Mouse (Mus musculus) kidney, postnatal 10 days (tissue): ENCODE results near the gene Ppp6r2.

Source experiments
- DNase-seq: peaks from one replicate; pipeline ENCODE4 v3.0.0; 2021; ENCODE audit warnings: mixed read lengths

Gene Ppp6r2

GRCm38 (mm10) chr15:89314107-89314506 lies 102.8 kb downstream of the Ppp6r2 start:
- DNase-seq, result no peak

GRCm38 (mm10) chr15:89314511-89315189 lies 103.3 kb downstream of the Ppp6r2 start:
- peak; percentile 65 for DNase-seq

GRCm38 (mm10) chr15:89315190-89315731 lies 103.9 kb downstream of the Ppp6r2 start, which contains the start of gene Sbf1:
Gene Sbf1 (minus strand): TSS chr15:89315311.
- peak; percentile 99 for DNase-seq

GRCm38 (mm10) chr15:89316146-89316545 lies 104.8 kb downstream of the Ppp6r2 start:
- peak; percentile 37 for DNase-seq

GRCm38 (mm10) chr15:89321264-89321663 lies 109.9 kb downstream of the Ppp6r2 start:
- no peak for DNase-seq

- peak; percentile 31 for DNase-seq
Measured at GRCm38 (mm10) chr15:89322670-89323522, 111.5 kb downstream of the Ppp6r2 start, which contains the start of gene Adm2. Gene Adm2 (plus strand): TSS chr15:89322720.

GRCm38 (mm10) chr15:89323656-89324055 lies 112.3 kb downstream of the Ppp6r2 start:
- no peak for DNase-seq

GRCm38 (mm10) chr15:89326441-89326840 lies 115.1 kb downstream of the Ppp6r2 start:
- DNase-seq, result peak; percentile 75

- peak; percentile 58 for DNase-seq
Measured at GRCm38 (mm10) chr15:89334271-89334670, 122.9 kb downstream of the Ppp6r2 start, which contains the start of gene Miox. Gene Miox (plus strand): TSS chr15:89334398.

- DNase-seq, result peak; percentile 21
Measured at GRCm38 (mm10) chr15:89334774-89335537, 123.6 kb downstream of the Ppp6r2 start.

- no peak for DNase-seq
Measured at GRCm38 (mm10) chr15:89336422-89336821, 125.1 kb downstream of the Ppp6r2 start.
